ENCODE assay signal across 10 mouse cellular contexts in the genomic region with DNA sequence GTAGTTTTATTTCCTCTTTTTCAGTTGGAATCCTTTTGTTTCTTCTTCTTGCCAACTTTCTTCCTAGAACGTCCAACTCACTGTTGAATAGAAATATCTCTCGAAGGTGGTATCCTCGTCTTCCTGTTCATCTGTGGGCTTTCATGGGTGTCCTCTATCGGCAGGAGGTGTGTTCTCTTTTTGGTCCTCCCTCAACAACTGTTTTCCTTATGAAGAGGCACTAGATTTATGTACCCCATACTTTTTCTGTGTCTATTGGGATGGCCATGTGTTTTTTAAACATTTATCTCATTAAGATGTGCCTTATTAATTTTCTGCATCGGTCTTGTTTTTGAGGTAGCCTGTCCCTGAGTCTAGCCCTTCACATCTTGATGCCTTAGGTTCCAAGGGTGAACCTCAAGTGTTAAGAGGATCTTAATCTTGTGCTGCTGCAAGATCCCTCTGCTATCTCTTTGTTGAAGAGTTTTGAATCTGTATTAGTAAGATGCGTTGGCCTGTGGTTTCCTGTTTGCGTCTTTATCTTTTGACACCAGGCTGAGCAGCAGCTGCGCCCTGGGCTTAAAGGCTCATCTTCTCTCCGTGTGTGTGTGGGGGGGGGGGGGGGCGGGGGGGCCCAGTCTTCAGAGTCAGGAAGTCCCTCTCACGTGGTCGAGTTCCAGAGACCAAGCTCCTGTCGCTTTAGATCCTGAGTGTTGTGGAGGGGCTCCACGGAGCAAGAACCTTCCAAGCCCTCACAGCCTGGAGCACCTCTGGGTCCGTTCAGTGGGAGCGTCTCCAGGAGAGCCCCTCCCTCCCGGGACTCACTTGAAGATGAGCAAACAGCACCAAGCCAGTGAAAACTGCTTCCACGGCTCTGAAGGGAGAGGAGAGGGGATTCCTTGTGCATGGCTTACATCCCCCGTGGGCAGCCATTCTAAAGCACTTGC.
DNase-seq lines count a peak whose midpoint lies in the region; ATAC-seq and TF ChIP-seq lines count a peak whose summit lies in the region.
"Had no signal": no experiment of that assay in that cellular context is flagged by ENCODE, and none has a peak within 500 bp of the region (broad histone marks: within the 10 kb centered on the region; RNA-seq: fewer than 3 reads in every experiment).

No protein-coding gene starts in this region.

- no peaks in the 10 kb centered on the region for H3K36me3 ChIP-seq in heart, embryonic 16.5 days (ENCODE audit: control insufficient read depth, insufficient read depth)
- H3K36me3 ChIP-seq in heart, adult 2 months (ENCODE audit: control insufficient read depth, insufficient read depth, low read length): no peaks in the 10 kb centered on the region
- H3K36me3 ChIP-seq: neural tube, embryonic 12.5 days had no signal

- no peak for TF ChIP-seq EP300 in heart, adult 2 months (IDR thresholded peaks at IDR 0.05; ENCODE audit: insufficient read depth, low read depth, low read length)

- 23% methylated on average over 18 of the region's 19 CpGs for WGBS in heart, embryonic 16.5 days
- whole genome bisulfite sequencing in heart, adult 2 months: 18% methylated on average over 19 of the region's 19 CpGs

- DNase-seq in heart, adult 2 months: no peak
- peak; percentile 45 to 66 for DNase-seq in CD8-positive naive resting alpha-beta T cell, adult 2 months (ENCODE audit: low read depth in 2 of 2, low spot score in 2 of 2)
- peak; percentile 61 to 70 for DNase-seq in natural killer cell, adult 2 months (ENCODE audit: low spot score in 2 of 2)
- DNase-seq in layer of hippocampus, adult 9-10 months (ENCODE audit: low spot score): no peak
- no peak for DNase-seq in adrenal gland, postnatal 25 days
- DNase-seq in urinary bladder, postnatal 14 days (ENCODE audit: low spot score): no peak
- DNase-seq: gastrocnemius, postnatal 10 days had no signal

- H3K79me2 ChIP-seq in heart, adult 2 months (replicated peaks; ENCODE audit: control insufficient read depth, insufficient read depth, low read length): no peaks in the 10 kb centered on the region

- no peak for TF ChIP-seq POLR2A in heart, adult 2 months (IDR thresholded peaks at IDR 0.05; ENCODE audit: insufficient read depth, low read depth, low read length)

- no peaks in the 10 kb centered on the region for H3K9me3 ChIP-seq in heart, embryonic 16.5 days (replicated peaks; ENCODE audit: control insufficient read depth, low read length)
- H3K9me3 ChIP-seq: neural tube, embryonic 12.5 days had no signal

- H3K4me1 ChIP-seq in heart, embryonic 16.5 days (ENCODE audit: control insufficient read depth, insufficient read depth, low read length): no peaks in the 10 kb centered on the region
- H3K4me1 ChIP-seq in heart, adult 2 months (ENCODE audit: control insufficient read depth, insufficient read depth, low read length): no peaks in the 10 kb centered on the region; the same call in 1 of the 2 replicates
- H3K4me1 ChIP-seq: neural tube, embryonic 12.5 days had no signal

- H3K4me2 ChIP-seq in heart, embryonic 16.5 days (ENCODE audit: low read depth, low read length): peak overlapping the region; percentile 36
- H3K4me2 ChIP-seq: neural tube, embryonic 12.5 days had no signal

- peak; percentile 61 for ATAC-seq in heart, embryonic 16.5 days (replicated peaks; ENCODE audit: extremely low read depth, insufficient read depth, low FRiP score)
- ATAC-seq in granulocyte monocyte progenitor cell, adult 5-6 weeks (replicated peaks; ENCODE audit: poor library complexity, severe bottlenecking): peak; percentile 62

- H3K4me3 ChIP-seq in heart, embryonic 16.5 days (ENCODE audit: low read length): no peak overlapping the region
- no peak overlapping the region for H3K4me3 ChIP-seq in heart, adult 2 months
- H3K4me3 ChIP-seq: neural tube, embryonic 12.5 days had no signal

- H3K27me3 ChIP-seq in heart, embryonic 16.5 days (ENCODE audit: control insufficient read depth, insufficient read depth, low read length): no peaks in the 10 kb centered on the region
- no peaks in the 10 kb centered on the region for H3K27me3 ChIP-seq in heart, adult 2 months (ENCODE audit: control insufficient read depth, insufficient read depth, low read length)
- H3K27me3 ChIP-seq: neural tube, embryonic 12.5 days had no signal

- no peak for TF ChIP-seq CTCF in heart, adult 2 months (IDR thresholded peaks at IDR 0.05)

- H3K9ac ChIP-seq in heart, embryonic 16.5 days (ENCODE audit: low read length): peak overlapping the region; percentile 16; the same call in 1 of the 2 replicates
- no peak overlapping the region for H3K9ac ChIP-seq in heart, adult 2 months (ENCODE audit: low read depth, low read length)
- H3K9ac ChIP-seq: neural tube, embryonic 12.5 days had no signal

- intact Hi-C loops in heart, adult 2 months (cut with DNase I): no loop called here

- H3K27ac ChIP-seq in heart, embryonic 16.5 days (ENCODE audit: low read length): peak overlapping the region; percentile 66
- no peak overlapping the region for H3K27ac ChIP-seq in heart, adult 2 months
- H3K27ac ChIP-seq: neural tube, embryonic 12.5 days had no signal

Comparison
In these comparisons a context has a peak if more than half of its experiments do, and no peak if none do; other contexts are left out.
1. DNase-seq: peak in CD8-positive naive resting alpha-beta T cell, adult 2 months (2 of 2) and natural killer cell, adult 2 months (2 of 2); none in heart, adult 2 months (0 of 2), layer of hippocampus, adult 9-10 months (single experiment), adrenal gland, postnatal 25 days (single experiment) and urinary bladder, postnatal 14 days (single experiment).